In genomic region chr9:110246321-110246640, GRCm38 (mm10) we compare ENCODE assay signal across 8 mouse cellular contexts. TPM values are rescaled to one million over a fixed set of nuclear protein-coding genes. Genes with fewer than 3 reads are reported as not detected.
A peak's percentile ranks its signal among the peaks of the same experiment; 100 is the strongest.
DNase-seq lines count a peak whose midpoint lies in the region; ATAC-seq and TF ChIP-seq lines count a peak whose summit lies in the region.

No protein-coding gene starts in this region.

- H3K27me3 ChIP-seq in heart, embryonic 13.5 days (replicated peaks), result peaks cover 51% of the 10 kb centered on the region
- peaks cover 25% of the 10 kb centered on the region; the same call in 1 of the 2 replicates for H3K27me3 ChIP-seq in G1E (ENCODE audit: insufficient read depth, low read length)

- H3K27ac ChIP-seq in heart, embryonic 13.5 days (replicated peaks), result no peak overlapping the region

- DNase-seq in heart, adult 11 months, result no peak
- DNase-seq in G1E (ENCODE audit: low spot score), result no peak
- DNase-seq in embryo, embryonic 10.5 days (ENCODE audit: low spot score), result no peak
- DNase-seq in right cerebral cortex, postnatal 36 days (ENCODE audit: low spot score in 2 of 2), result no peak
- DNase-seq in thymus, adult 18-20 months, result no peak

- 48% methylated on average over 13 of the region's 13 CpGs for WGBS in heart, embryonic 13.5 days

- no peak for ATAC-seq in heart, embryonic 13.5 days (ENCODE audit: extremely low read depth, insufficient number of reproducible peaks, low FRiP score, low TSS enrichment)
- ATAC-seq in G1E (ENCODE audit: extremely low read depth, insufficient number of reproducible peaks, low FRiP score, poor library complexity, severe bottlenecking), result no peak
- ATAC-seq in granulocyte monocyte progenitor cell, adult 5-6 weeks (replicated peaks; ENCODE audit: poor library complexity, severe bottlenecking), result peak; percentile 47
- ATAC-seq in megakaryocyte, adult 5-6 weeks (ENCODE audit: poor library complexity, severe bottlenecking), result peak; percentile 23

- peak overlapping the region; percentile 100 for H3K4me2 ChIP-seq in heart, embryonic 13.5 days

- peak overlapping the region; percentile 77 for H3K4me3 ChIP-seq in heart, embryonic 13.5 days
- peak overlapping the region; percentile 68; the same call in 1 of the 2 replicates for H3K4me3 ChIP-seq in G1E (ENCODE audit: low read depth, low read length)

- H3K9me3 ChIP-seq in heart, embryonic 13.5 days, result no peaks in the 10 kb centered on the region
- no peaks in the 10 kb centered on the region; the same call in 1 of the 2 replicates for H3K9me3 ChIP-seq in G1E (replicated peaks)

- H3K9ac ChIP-seq in heart, embryonic 13.5 days, result peak overlapping the region; percentile 75

- peaks cover 7% of the 10 kb centered on the region for H3K36me3 ChIP-seq in heart, embryonic 13.5 days
- peaks cover 33% of the 10 kb centered on the region for H3K36me3 ChIP-seq in G1E (replicated peaks)

- peaks cover 28% of the 10 kb centered on the region for H3K4me1 ChIP-seq in heart, embryonic 13.5 days
- H3K4me1 ChIP-seq in G1E (ENCODE audit: insufficient read depth, low read depth, low read length), result peaks cover 17% of the 10 kb centered on the region

- TF ChIP-seq CTCF in G1E (IDR thresholded peaks at IDR 0.05; ENCODE audit: low read depth, low read length), result no peak

RNA-seq across cellular contexts. Expression of gene Cspg5, which starts 2.7 kb away (rescaled TPM):
- polyA plus RNA-seq in heart, embryonic 13.5 days (2015; fragmentation: Nextera tagmentation; extraction: Ambion mirVana), result 2.3 and 2.7 TPM in 2 replicates
- total RNA-seq in G1E (2014; fragmentation: Nextera tagmentation), result 0.38 and 0.92 TPM in 2 replicates
- total RNA-seq in G1E (2017), result 0.23 and 0.38 TPM in 2 replicates
- 0.02 TPM in 1 of 2 replicates, not detected in the other for polyA plus RNA-seq in G1E (2012)
- total RNA-seq in granulocyte monocyte progenitor cell, adult 5-6 weeks (2014; fragmentation: Nextera tagmentation), result not detected in 2 replicates
- total RNA-seq in granulocyte monocyte progenitor cell, adult 5-6 weeks (2017), result 0.30 TPM in 1 of 2 replicates, not detected in the other
- 0.05 TPM in 1 of 2 replicates, not detected in the other for total RNA-seq in megakaryocyte, adult 5-6 weeks (2015)
- total RNA-seq in megakaryocyte, adult 5-6 weeks (2017), result 0.08 and 0.33 TPM in 2 replicates

RNA-seq across cellular contexts. Expression of gene Elp6, which starts 58.7 kb away (rescaled TPM):
- polyA plus RNA-seq in heart, embryonic 13.5 days (2015; fragmentation: Nextera tagmentation; extraction: Ambion mirVana), result 17.2 and 17.6 TPM in 2 replicates
- total RNA-seq in G1E (2014; fragmentation: Nextera tagmentation), result 5.4 and 7.1 TPM in 2 replicates
- total RNA-seq in G1E (2017), result 9.3 and 14.5 TPM in 2 replicates
- 12.9 and 13.4 TPM in 2 replicates for polyA plus RNA-seq in G1E (2012)
- total RNA-seq in granulocyte monocyte progenitor cell, adult 5-6 weeks (2014; fragmentation: Nextera tagmentation), result 7.6 and 11.0 TPM in 2 replicates
- 7.9 and 8.4 TPM in 2 replicates for total RNA-seq in granulocyte monocyte progenitor cell, adult 5-6 weeks (2017)
- 4.8 and 5.1 TPM in 2 replicates for total RNA-seq in megakaryocyte, adult 5-6 weeks (2015)
- 3.0 and 4.9 TPM in 2 replicates for total RNA-seq in megakaryocyte, adult 5-6 weeks (2017)

Comparison
In these comparisons a context has a peak if more than half of its experiments do, and no peak if none do; other contexts are left out.
1. ATAC-seq: peak in granulocyte monocyte progenitor cell, adult 5-6 weeks (single experiment) and megakaryocyte, adult 5-6 weeks (single experiment); none in heart, embryonic 13.5 days (single experiment) and G1E (single experiment).